Mouse (Mus musculus): ENCODE results near the gene Xkr8. TPM values are rescaled to one million over a fixed set of nuclear protein-coding genes. Genes with fewer than 3 reads are reported as not detected.
"Not testable (repeated sequence)": the region's sequence is repeated elsewhere in the genome, so short reads cannot be mapped to it uniquely, and the experiment has no call there.

Xkr8 gene
- total RNA-seq, 1 experiment from 2014 or later = 3.1 TPM

DNA sequence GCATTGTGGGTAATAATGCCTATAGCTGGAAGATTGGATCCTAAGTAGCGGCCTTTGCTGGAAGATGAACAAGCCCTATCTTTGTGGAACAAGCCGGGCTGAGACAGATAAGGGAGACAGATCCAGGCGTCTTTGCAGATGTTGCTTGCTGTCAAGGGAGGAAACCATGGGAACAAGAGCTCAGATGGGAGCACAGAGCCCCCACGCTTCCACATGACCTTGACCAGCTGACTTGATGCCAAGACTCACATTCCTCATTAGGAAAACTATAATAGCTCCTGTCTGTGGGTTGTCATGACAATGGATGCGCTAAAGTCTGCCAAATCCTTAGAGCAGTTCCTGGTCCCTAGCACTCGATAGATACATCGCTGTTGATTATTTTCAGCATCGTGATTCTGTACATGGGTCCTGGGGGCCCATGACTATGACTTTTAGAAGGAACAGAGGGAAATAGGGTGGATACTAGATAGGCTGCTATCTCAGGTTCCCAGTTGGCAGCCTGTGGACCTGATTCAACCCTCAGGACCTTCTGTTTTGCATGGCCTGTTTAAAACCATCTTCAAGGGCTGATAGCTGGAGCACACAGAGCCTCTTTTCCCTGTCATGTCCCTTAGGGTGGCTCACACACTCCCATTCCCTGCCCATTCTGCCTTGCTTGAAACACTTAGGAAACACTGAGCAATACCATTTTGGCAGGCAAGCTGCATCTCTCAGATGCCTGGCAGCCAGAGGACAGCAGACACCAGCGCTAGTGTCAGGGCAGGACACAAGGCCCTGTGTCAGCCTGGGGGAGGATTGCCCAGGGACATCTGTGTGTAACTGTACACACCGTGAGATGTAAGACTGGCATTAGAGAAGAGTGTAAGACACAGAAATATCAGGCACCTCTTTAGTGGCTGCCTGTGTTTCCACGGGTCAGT, 11.9 kb upstream of the Xkr8 start:
- no peak for ATAC-seq (ENCODE audit: extremely low read depth, insufficient number of reproducible peaks, low FRiP score, poor library complexity, severe bottlenecking)

- ATAC-seq (ENCODE audit: extremely low read depth, insufficient number of reproducible peaks, low FRiP score, poor library complexity, severe bottlenecking) = no peak
Observed at GRCm38 (mm10) chr4:132741491-132741890, 9.1 kb upstream of the Xkr8 start.

- ATAC-seq (ENCODE audit: extremely low read depth, insufficient number of reproducible peaks, low FRiP score, poor library complexity, severe bottlenecking) = not testable (repeated sequence)
Observed at GRCm38 (mm10) chr4:132737154-132737553, 4.8 kb upstream of the Xkr8 start.

GRCm38 (mm10) chr4:132735894-132736293, 3.5 kb upstream of the Xkr8 start:
- ATAC-seq (ENCODE audit: extremely low read depth, insufficient number of reproducible peaks, low FRiP score, poor library complexity, severe bottlenecking) = no peak

GRCm38 (mm10) chr4:132735389-132735788, 3.0 kb upstream of the Xkr8 start:
- ATAC-seq (ENCODE audit: extremely low read depth, insufficient number of reproducible peaks, low FRiP score, poor library complexity, severe bottlenecking) = no peak

DNA sequence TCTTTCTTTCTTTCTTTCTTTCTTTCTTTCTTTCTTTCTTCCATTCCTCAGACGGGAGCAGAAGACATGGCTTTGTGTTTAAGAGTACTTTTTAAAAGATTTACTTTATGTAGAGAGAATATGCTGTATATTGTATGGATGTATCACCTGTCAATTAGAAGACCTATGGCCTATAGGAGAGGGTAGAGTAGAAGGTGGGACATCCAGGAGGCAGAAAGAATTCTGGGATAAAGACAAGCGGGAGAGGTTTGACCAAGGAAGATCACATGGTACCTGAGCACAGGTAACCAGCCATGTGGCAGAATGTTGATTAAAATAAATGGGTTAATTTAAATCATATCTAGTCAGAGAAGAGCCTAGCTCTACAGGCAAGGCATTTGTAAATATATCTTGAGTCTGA, 2.4 kb upstream of the Xkr8 start:
- no peak for ATAC-seq (ENCODE audit: extremely low read depth, insufficient number of reproducible peaks, low FRiP score, poor library complexity, severe bottlenecking)

GRCm38 (mm10) chr4:132733071-132733770, 875 bp upstream of the Xkr8 start:
- ATAC-seq (ENCODE audit: extremely low read depth, insufficient number of reproducible peaks, low FRiP score, poor library complexity, severe bottlenecking) = no peak

DNA sequence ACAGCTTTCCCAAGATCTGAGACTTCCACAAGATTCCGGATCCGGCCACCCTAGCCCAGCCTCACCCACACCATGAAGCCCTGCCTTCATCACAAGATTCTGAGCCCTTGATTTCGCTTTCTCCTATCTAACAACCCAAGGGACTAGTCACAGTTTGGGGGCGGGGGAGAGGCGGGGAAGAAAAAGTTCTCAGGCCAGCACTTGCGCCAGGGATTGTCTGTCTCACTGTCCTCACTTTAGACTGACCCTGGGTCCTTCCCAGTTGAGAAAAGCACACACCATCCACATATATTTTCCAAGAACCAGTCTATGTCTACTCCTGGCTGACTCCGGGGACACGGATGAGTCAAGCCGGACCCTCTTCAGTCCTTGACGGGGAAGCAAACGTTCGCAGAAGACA, 730 bp downstream of the Xkr8 start:
- no peak for ATAC-seq (ENCODE audit: extremely low read depth, insufficient number of reproducible peaks, low FRiP score, poor library complexity, severe bottlenecking)

GRCm38 (mm10) chr4:132728233-132728632, 4.1 kb downstream of the Xkr8 start:
- no peak for ATAC-seq (ENCODE audit: extremely low read depth, insufficient number of reproducible peaks, low FRiP score, poor library complexity, severe bottlenecking)

DNA sequence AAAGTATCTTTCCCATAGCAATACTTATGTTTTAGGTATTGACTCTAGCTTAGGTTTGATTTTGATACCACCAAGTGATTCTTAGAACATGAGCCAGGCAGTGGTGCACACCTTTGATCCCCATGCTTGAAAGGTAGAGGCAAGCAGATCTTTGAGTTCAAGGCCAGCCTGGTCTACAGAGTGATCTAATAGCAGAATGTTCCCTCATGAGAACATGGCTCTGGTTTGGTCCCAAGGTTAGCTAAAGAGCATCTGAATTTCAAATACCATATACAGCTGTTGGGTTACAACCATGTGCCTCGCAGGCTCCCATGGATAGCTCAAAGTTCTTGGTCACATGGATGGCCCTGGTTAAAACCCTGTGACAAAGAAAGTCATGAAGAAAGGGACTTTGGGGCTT, 14.1 kb downstream of the Xkr8 start:
- no peak for ATAC-seq (ENCODE audit: extremely low read depth, insufficient number of reproducible peaks, low FRiP score, poor library complexity, severe bottlenecking)

DNA sequence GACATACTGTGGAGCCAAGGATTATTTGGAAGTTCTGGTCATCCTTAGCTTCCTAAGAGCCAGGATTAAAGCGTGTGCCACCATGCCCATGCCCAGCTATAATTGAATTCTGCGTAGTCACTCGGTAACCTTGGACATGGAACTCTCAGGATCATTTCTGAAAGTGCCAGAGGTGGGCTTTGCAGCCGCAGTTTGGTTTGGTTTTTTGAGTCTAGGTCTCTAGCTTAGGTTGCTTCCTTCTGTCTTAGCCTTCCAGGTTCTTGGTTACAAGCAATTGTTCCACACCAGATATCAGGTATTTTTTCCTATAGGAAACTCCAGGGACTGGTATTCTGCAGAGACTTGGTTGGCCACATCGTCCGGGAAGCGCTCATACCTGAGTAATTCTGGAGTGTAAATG, 19.2 kb downstream of the Xkr8 start:
- no peak for ATAC-seq (ENCODE audit: extremely low read depth, insufficient number of reproducible peaks, low FRiP score, poor library complexity, severe bottlenecking)

- ATAC-seq (ENCODE audit: extremely low read depth, insufficient number of reproducible peaks, low FRiP score, poor library complexity, severe bottlenecking) = no peak
Observed at GRCm38 (mm10) chr4:132706885-132707284, 25.5 kb downstream of the Xkr8 start.

GRCm38 (mm10) chr4:132702076-132702475, 30.3 kb downstream of the Xkr8 start:
- no peak for ATAC-seq (ENCODE audit: extremely low read depth, insufficient number of reproducible peaks, low FRiP score, poor library complexity, severe bottlenecking)

- ATAC-seq (ENCODE audit: extremely low read depth, insufficient number of reproducible peaks, low FRiP score, poor library complexity, severe bottlenecking) = no peak
Observed at GRCm38 (mm10) chr4:132693366-132693765, 39.0 kb downstream of the Xkr8 start.

DNA sequence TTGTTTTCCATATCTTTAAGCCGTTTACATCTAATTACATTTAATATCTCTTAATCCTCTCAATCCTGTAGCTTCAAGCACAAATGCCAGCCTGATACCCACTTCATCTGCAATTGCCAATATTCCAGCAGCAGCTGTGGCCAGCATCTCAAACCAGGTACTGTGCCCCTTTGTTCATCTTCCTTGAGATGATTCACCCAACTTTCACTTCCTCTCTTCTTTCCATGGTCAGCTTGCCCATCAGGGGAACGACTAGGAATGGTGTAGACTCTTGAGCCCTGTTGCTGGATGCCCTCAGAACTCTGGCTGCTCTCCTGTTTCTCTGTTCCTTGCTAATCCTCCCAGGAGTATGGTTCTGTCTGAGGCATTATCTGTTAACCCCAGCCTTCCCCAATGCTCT, 42.7 kb downstream of the Xkr8 start:
- ATAC-seq (ENCODE audit: extremely low read depth, insufficient number of reproducible peaks, low FRiP score, poor library complexity, severe bottlenecking) = no peak

DNA sequence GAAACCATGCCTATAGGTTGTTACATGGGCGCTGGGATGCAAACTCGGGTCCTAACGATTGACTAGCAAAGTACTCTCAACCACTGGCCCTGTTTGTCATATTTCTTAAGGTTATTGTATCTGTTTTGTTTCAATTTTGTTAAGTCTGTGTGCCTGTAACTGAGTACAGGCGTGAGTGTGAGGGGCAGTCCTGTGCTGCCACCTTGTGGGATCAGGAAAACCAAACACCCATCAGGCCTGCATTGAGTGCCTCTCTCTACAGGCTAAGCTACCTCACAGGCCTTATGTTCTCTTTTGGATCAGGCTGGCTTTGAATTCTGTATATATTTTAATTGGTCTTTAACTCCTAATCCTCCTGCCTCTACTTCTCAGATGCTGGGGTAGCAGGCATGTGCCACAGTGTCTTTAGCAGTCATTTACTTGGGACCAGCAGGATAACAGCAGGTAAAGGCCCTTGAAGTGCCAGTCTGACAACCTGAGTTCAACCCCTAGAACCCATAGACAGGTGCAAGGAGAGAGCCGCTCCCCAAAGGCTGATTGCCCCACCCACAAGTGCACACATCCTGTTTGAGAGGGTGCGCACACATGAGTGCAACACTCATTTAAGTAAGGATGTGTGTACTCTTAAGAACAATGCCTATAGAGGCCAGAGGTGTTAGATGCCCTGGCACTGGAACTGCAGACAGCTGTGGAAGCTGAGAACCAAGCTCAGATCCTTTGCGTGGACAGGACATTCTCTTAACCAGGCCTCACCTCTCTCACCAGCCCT, 55.4 kb downstream of the Xkr8 start:
- 0 out of 2 replicates have a peak, but pooled peaks have one; percentile 46 for ATAC-seq (ENCODE audit: extremely low read depth, insufficient number of reproducible peaks, low FRiP score, poor library complexity, severe bottlenecking)

Data from neutrophil, adult 5-6 weeks (primary cell).